Mouse (Mus musculus) intestine, postnatal 0 days (tissue): ENCODE results near the gene Rpusd2. TPM values are rescaled to one million over a fixed set of nuclear protein-coding genes. Genes with fewer than 3 reads are reported as not detected.

ENCODE experiments used
- ATAC-seq: fragments of 200-750 bp; cut with Nextera tagmentation; 2 replicates; pipeline ENCODE4 v1.8.0; 2017; ENCODE audit warnings: mild to moderate bottlenecking, moderate TSS enrichment, moderate library complexity
- H3K27ac ChIP-seq: fragments of 300-500 bp; sonication (generic); 2 replicates; pipeline ENCODE4 v1.5.1; 2014; ENCODE audit warnings: mild to moderate bottlenecking, low read depth, low read length, moderate library complexity
- H3K27me3 ChIP-seq: fragments of 300-500 bp; sonication (generic); replicated peaks from 2 replicates; pipeline ENCODE4 v1.6.1; 2014; ENCODE audit warnings: low read length, mixed read lengths; ENCODE audit not compliant: control insufficient read depth, insufficient read depth
- H3K36me3 ChIP-seq: fragments of 300-500 bp; sonication (generic); 2 replicates; pipeline ENCODE4 v1.6.1; 2014; ENCODE audit warnings: mild to moderate bottlenecking, moderate library complexity; ENCODE audit not compliant: control insufficient read depth, insufficient read depth
- H3K4me1 ChIP-seq: fragments of 300-500 bp; sonication (generic); replicated peaks from 2 replicates; pipeline ENCODE4 v1.6.1; 2014; ENCODE audit warnings: antibody characterized with exemption, low read length, mixed read lengths; ENCODE audit not compliant: control insufficient read depth, insufficient read depth
- H3K4me2 ChIP-seq: fragments of 300-500 bp; sonication (generic); replicated peaks from 2 replicates; pipeline ENCODE4 v1.6.1; 2014; ENCODE audit warnings: low read depth, mild to moderate bottlenecking, moderate library complexity
- H3K4me3 ChIP-seq: fragments of 300-500 bp; sonication (generic); 2 replicates; pipeline ENCODE4 v1.5.1; 2014; ENCODE audit warnings: low read depth, low read length
- H3K9ac ChIP-seq: fragments of 300-500 bp; sonication (generic); 2 replicates; pipeline ENCODE4 v1.6.1; 2014; ENCODE audit warnings: mild to moderate bottlenecking, low read depth, low read length
- H3K9me3 ChIP-seq: fragments of 300-500 bp; sonication (generic); 2 replicates; pipeline ENCODE4 v1.6.1; 2016; ENCODE audit warnings: mixed run types; ENCODE audit not compliant: control insufficient read depth
- CTCF ChIP-seq: sonication (generic); IDR thresholded peaks from 2 replicates; pipeline ENCODE4 v1.5.1; 2016; ENCODE audit warnings: low read depth, mild to moderate bottlenecking, control low read depth, antibody characterized with exemption, moderate library complexity
- WGBS: fragments of 180-500 bp; shearing (Covaris S2); extraction: QIAGEN DNeasy Blood & Tissue Kit; methylation state at CpG from one replicate; pipeline ENCODE4 v1.1.7; 2014; 5-methylcytosine and 5-hydroxymethylcytosine counted together
- polyA plus RNA-seq: library from polyadenylated mRNA; unstranded; fragments of >200 nt; fragmentation: Nextera tagmentation; extraction: Ambion mirVana; gene quantifications from 2 replicates; pipeline ENCODE4 v1.2.1, GENCODE M21; 2015

Gene Rpusd2
- polyA plus RNA-seq, 1 experiment from 2014 or later, result 1.2 TPM

GRCm38 (mm10) chr2:119086156-119086555 is 51.6 kb downstream of the Rpusd2 start:
- ATAC-seq, result no peak
- Histone ChIP-seq H3K4me3 (no peak overlapping the region), H3K4me2 (no peak overlapping the region), H3K9me3 (no peaks in the 10 kb centered on the region), H3K36me3 (peaks cover 12% of the 10 kb centered on the region), H3K4me1 (no peaks in the 10 kb centered on the region), H3K27ac (no peak overlapping the region), H3K27me3 (no peaks in the 10 kb centered on the region), H3K9ac (no peak overlapping the region)
- no peak for TF ChIP-seq CTCF
- 90% methylated on average over 2 of the region's 2 CpGs for WGBS

Other genes starting within 250 kb of the Rpusd2 start
- gene Knstrn, start 220.8 kb upstream of the Rpusd2 start, polyA plus RNA-seq, result 21.9 and 26.4 TPM in 2 replicates
- gene Ivd, start 172.8 kb upstream of the Rpusd2 start, polyA plus RNA-seq, result 13.4 and 14.2 TPM in 2 replicates
- 6.1 and 8.9 TPM in 2 replicates for gene Bahd1, start 134.4 kb upstream of the Rpusd2 start, polyA plus RNA-seq
- gene Chst14, start 108.3 kb upstream of the Rpusd2 start, polyA plus RNA-seq, result 6.7 and 7.4 TPM in 2 replicates
- gene Ccdc32, start 5.4 kb upstream of the Rpusd2 start, polyA plus RNA-seq, result 55.9 and 59.5 TPM in 2 replicates
- gene Knl1, start 12.3 kb downstream of the Rpusd2 start, polyA plus RNA-seq, result 12.0 and 15.2 TPM in 2 replicates
- 8.6 and 10.3 TPM in 2 replicates for gene Rad51, start 78.0 kb downstream of the Rpusd2 start, polyA plus RNA-seq
- 177 and 185 TPM in 2 replicates for gene Rmdn3, start 122.2 kb downstream of the Rpusd2 start, polyA plus RNA-seq
- 124 and 136 TPM in 2 replicates for gene Gchfr, start 133.0 kb downstream of the Rpusd2 start, polyA plus RNA-seq
- 0.08 and 0.18 TPM in 2 replicates for gene Gm14137, start 139.7 kb downstream of the Rpusd2 start, polyA plus RNA-seq
- 36.3 and 38.7 TPM in 2 replicates for gene Zfyve19, start 173.8 kb downstream of the Rpusd2 start, polyA plus RNA-seq
- 8.8 and 9.4 TPM in 2 replicates for gene Dnajc17, start 174.0 kb downstream of the Rpusd2 start, polyA plus RNA-seq
- gene Ppp1r14d, start 195.1 kb downstream of the Rpusd2 start, polyA plus RNA-seq, result 78.7 and 84.7 TPM in 2 replicates
- gene Spint1, start 202.6 kb downstream of the Rpusd2 start, polyA plus RNA-seq, result 145 and 148 TPM in 2 replicates
- gene Rhov, start 236.5 kb downstream of the Rpusd2 start, polyA plus RNA-seq, result 1.3 TPM in 2 replicates